Mouse (Mus musculus): Measurements from ENCODE around the gene Dusp10. TPM values are rescaled to one million over a fixed set of nuclear protein-coding genes. Genes with fewer than 3 reads are reported as not detected.

The Dusp10 gene
- 26.4 and 30.0 TPM in 2 replicates for polyA plus RNA-seq (2012; ENCODE audit: insufficient read depth, insufficient read length, missing spikeins)

- no peak within 1 kb of the TSS for H3K27ac ChIP-seq (replicated peaks; ENCODE audit: low read depth, low read length)
These were observed at the start of gene Dusp10 for GRCm38 (mm10) chr1:184013106-184013505. TSS of gene Dusp10 (plus strand) at chr1:184013302.

DNA sequence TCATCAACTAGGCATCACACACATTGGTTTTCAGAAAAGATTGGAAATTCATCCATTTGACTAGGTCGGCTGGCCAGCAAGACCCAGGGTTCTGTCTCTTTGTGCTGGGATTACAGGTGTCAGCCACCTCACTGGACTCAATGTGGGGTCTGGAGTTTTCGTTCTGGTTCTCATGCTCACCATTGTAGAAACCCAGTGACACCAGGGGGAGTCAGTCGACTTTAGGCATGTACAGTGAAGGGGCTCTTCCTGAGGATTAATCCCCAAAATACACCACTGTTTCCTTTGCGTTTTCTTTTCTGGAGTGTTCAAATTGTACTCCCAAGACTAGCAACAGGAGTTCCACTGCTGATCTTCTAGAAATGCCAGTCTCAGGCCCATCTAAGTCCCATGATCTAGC lies 47.8 kb upstream of the Dusp10 start:
- Histone ChIP-seq H3K27ac (replicated peaks; ENCODE audit: low read depth, low read length) (no peak overlapping the region), H3K4me1 (ENCODE audit: control insufficient read depth, insufficient read depth, insufficient read length, low read length) (no peaks in the 10 kb centered on the region), H3K4me3 (ENCODE audit: insufficient read depth, low read depth, low read length) (no peak overlapping the region)

More at GRCm38 (mm10) chr1:184013106-184013505, at the start of gene Dusp10:
- H3K4me3 ChIP-seq (ENCODE audit: insufficient read depth, low read depth, low read length) = no peak within 1 kb of the TSS
- no peaks in the 10 kb centered on the region for H3K4me1 ChIP-seq (ENCODE audit: control insufficient read depth, insufficient read depth, insufficient read length, low read length)

DNA sequence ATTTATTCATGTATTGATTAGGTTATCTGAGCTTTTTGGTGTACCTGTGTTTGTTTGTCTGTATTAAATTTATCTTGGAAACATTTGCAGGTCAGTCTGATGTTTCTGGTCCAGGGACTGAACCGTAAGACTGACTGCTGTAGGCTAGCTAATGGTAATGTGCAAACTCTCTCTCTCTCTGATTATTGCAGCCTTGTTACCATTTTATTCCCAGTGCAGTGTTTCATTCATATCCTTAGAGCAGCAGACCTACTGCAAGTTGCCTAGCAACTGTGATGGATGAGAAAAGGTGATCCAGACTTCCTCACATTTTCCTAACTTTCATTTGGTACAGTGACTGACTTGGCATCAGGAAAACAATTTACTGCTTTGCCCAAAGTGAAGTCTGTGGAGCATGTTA lies 43.8 kb upstream of the Dusp10 start:
- Histone ChIP-seq H3K27ac (replicated peaks; ENCODE audit: low read depth, low read length) (no peak overlapping the region), H3K4me3 (ENCODE audit: insufficient read depth, low read depth, low read length) (no peak overlapping the region), H3K4me1 (ENCODE audit: control insufficient read depth, insufficient read depth, insufficient read length, low read length) (no peaks in the 10 kb centered on the region)

DNA sequence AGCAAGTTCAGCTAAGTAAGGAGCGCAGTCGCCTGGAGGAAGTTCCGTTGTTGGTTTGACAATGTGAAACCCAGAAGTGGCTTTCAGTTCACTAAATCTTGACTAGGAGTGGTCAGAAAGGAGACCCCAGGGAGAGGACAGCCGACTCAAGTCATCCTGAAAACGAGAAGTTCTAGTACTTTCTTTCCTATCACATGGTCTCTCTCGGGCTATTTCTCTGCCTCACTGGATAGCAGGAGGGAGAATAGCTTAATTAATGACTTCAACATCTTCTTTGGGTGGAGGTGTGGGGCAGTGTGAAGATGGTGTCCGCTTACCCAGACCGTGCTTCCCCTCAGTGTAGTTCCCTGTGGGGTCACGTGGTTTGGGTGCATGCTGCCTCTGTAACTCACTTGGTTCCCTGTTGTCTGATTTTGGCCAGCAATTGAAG lies 33.3 kb upstream of the Dusp10 start:
- Histone ChIP-seq H3K4me1 (ENCODE audit: control insufficient read depth, insufficient read depth, insufficient read length, low read length) (peaks cover 4% of the 10 kb centered on the region; the same call in 1 of the 2 replicates), H3K27ac (replicated peaks; ENCODE audit: low read depth, low read length) (no peak overlapping the region; the same call in 1 of the 2 replicates), H3K4me3 (ENCODE audit: insufficient read depth, low read depth, low read length) (no peak overlapping the region)

GRCm38 (mm10) chr1:183982108-183982507 lies 31.0 kb upstream of the Dusp10 start:
- H3K4me1 ChIP-seq (ENCODE audit: control insufficient read depth, insufficient read depth, insufficient read length, low read length) = peaks cover 4% of the 10 kb centered on the region; the same call in 1 of the 2 replicates
- H3K4me3 ChIP-seq (ENCODE audit: insufficient read depth, low read depth, low read length) = no peak overlapping the region
- no peak overlapping the region for H3K27ac ChIP-seq (replicated peaks; ENCODE audit: low read depth, low read length)

DNA sequence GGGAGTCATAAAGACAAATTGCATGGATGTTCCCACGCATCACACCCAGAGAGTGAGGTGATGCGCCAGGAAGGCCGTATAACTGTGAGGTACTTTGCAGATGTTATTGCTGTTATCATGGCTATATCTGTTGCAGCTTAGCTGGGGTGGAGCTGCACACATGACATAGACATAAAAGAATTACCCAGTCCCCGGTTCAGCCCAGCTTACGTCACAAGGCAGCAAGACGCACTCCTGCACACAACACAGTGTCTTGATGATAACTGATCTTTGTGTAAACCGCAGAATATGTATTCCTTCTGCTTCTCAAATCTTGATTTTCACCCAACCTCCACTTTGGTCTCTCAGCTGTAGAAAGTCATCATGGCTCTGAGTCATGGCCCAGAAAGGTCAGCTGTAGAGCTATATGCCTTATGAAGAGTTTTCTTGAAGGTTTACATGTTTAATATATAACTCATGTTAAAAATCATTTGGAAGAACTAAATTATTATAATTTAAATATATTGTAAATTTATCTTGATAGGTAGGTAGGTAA lies 25.3 kb upstream of the Dusp10 start:
- Histone ChIP-seq H3K27ac (replicated peaks; ENCODE audit: low read depth, low read length) (no peak overlapping the region), H3K4me1 (ENCODE audit: control insufficient read depth, insufficient read depth, insufficient read length, low read length) (0 out of 2 replicates have a peak, but pooled peaks cover 2% of the 10 kb centered on the region), H3K4me3 (ENCODE audit: insufficient read depth, low read depth, low read length) (no peak overlapping the region)

GRCm38 (mm10) chr1:183991921-183992320 lies 21.2 kb upstream of the Dusp10 start:
- H3K4me3 ChIP-seq (ENCODE audit: insufficient read depth, low read depth, low read length) = no peak overlapping the region
- H3K27ac ChIP-seq (replicated peaks; ENCODE audit: low read depth, low read length) = no peak overlapping the region
- H3K4me1 ChIP-seq (ENCODE audit: control insufficient read depth, insufficient read depth, insufficient read length, low read length) = peaks cover 7% of the 10 kb centered on the region; the same call in 1 of the 2 replicates

DNA sequence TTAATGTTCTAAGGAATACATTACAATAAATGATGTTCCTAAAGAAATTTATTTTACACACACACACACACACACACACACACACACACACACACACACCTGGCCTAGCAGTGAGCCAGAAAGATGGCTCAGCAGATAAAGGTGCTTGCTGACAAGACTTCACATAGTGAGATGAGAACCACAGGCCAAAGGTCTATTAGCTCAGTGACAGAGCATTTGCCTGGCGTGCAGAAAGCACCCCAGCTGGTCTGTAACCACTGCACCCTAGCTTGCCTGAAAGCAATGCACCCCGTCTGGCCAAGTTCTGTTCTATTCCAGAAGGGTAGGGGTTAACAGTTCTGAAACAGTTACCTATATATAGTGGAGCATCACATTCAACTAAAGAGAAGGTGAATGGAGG lies 15.9 kb upstream of the Dusp10 start:
- H3K27ac ChIP-seq (replicated peaks; ENCODE audit: low read depth, low read length) = no peak overlapping the region
- no peak overlapping the region for H3K4me3 ChIP-seq (ENCODE audit: insufficient read depth, low read depth, low read length)
- H3K4me1 ChIP-seq (ENCODE audit: control insufficient read depth, insufficient read depth, insufficient read length, low read length) = peaks cover 7% of the 10 kb centered on the region; the same call in 1 of the 2 replicates

DNA sequence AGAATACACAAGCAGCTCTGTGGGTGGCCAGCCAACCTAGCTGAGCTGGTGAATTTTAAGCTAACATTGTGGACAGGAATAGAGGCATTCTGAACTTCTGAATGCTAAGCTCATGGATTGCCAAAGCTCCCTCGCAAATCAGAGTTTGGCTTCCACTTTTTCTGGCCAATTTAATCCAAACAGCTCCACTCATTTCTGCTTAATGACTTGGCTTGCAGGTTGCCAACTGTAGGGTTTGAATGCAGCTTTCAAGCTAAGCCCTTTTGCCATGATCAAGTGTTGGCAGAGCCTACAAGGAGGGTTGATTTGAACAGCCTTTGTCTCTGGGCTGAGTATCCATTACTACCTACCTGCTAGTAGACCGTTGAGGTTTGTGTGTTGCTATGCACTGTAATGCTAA lies 10.6 kb upstream of the Dusp10 start:
- Histone ChIP-seq H3K4me1 (ENCODE audit: control insufficient read depth, insufficient read depth, insufficient read length, low read length) (peaks cover 3% of the 10 kb centered on the region), H3K27ac (replicated peaks; ENCODE audit: low read depth, low read length) (peak overlapping the region; percentile 26; the same call in 1 of the 2 replicates), H3K4me3 (ENCODE audit: insufficient read depth, low read depth, low read length) (no peak overlapping the region)

DNA sequence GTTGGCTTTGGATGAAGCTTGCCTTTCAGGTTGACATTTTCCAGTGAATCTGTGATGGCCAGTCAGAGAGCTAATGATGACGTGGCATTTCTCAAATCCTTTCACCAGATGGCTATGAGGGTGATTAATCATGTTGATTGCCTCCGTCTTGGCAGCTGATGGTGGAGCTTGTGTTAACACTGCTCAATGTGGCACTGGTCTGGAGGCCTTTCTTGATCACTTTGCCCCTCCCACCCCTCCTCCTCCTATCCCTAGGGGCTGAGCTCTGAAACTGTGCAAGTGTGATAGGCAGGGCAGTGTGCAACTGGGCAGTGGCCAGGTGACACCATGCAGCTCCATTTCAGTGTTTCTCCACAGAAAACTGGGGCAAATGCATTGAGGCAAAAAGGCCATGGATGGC lies 8.8 kb upstream of the Dusp10 start:
- Histone ChIP-seq H3K4me1 (ENCODE audit: control insufficient read depth, insufficient read depth, insufficient read length, low read length) (peaks cover 3% of the 10 kb centered on the region), H3K4me3 (ENCODE audit: insufficient read depth, low read depth, low read length) (no peak overlapping the region), H3K27ac (replicated peaks; ENCODE audit: low read depth, low read length) (peak overlapping the region; percentile 94)

DNA sequence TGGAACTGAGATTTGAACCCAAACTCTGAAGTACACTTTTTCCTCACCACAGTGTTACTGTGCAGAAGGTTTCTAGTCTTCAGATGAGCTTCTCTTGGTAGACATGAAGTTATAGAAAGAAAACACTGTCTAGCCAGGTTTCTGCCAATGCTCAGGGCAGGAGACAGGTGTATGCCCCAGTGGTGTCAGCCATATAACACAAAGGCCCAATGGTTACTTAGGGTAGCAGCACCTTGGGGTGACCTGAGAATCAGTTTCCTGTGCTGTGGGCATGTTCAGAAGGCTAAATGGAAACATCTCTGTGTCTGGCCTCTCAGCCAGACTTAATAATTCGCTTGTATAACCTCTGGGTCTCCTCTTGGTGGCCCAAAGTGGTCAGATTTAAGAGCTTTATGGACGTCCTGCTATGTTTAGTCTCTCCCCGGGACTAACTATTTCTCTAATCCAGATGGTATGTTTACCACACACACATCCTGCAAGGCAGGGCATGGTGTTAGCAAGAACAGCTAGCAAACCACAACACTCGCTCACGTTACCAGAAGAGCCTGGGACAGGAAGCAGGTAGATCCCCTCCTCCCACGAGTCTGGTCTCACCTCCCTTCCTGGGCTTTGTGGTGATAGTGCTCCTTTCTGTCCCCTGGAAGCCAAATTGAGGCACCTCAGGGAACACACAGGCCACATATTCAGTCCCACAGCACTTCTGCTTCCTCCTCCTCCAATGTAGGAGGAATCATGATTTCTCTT lies 7.6 kb upstream of the Dusp10 start:
- peak overlapping the region; percentile 94 for H3K27ac ChIP-seq (replicated peaks; ENCODE audit: low read depth, low read length)
- H3K4me3 ChIP-seq (ENCODE audit: insufficient read depth, low read depth, low read length) = no peak overlapping the region
- peaks cover 3% of the 10 kb centered on the region for H3K4me1 ChIP-seq (ENCODE audit: control insufficient read depth, insufficient read depth, insufficient read length, low read length)

- Histone ChIP-seq H3K4me3 (ENCODE audit: insufficient read depth, low read depth, low read length) (no peak overlapping the region), H3K4me1 (ENCODE audit: control insufficient read depth, insufficient read depth, insufficient read length, low read length) (peaks cover 3% of the 10 kb centered on the region), H3K27ac (replicated peaks; ENCODE audit: low read depth, low read length) (peak overlapping the region; percentile 94)
These were observed 7.0 kb upstream of the Dusp10 start for GRCm38 (mm10) chr1:184006086-184006485.

GRCm38 (mm10) chr1:184011311-184011710 lies 1.8 kb upstream of the Dusp10 start:
- Histone ChIP-seq H3K4me3 (ENCODE audit: insufficient read depth, low read depth, low read length) (no peak overlapping the region), H3K4me1 (ENCODE audit: control insufficient read depth, insufficient read depth, insufficient read length, low read length) (0 out of 2 replicates have a peak, but pooled peaks cover 3% of the 10 kb centered on the region), H3K27ac (replicated peaks; ENCODE audit: low read depth, low read length) (no peak overlapping the region)

- Histone ChIP-seq H3K4me3 (ENCODE audit: insufficient read depth, low read depth, low read length) (no peak overlapping the region), H3K27ac (replicated peaks; ENCODE audit: low read depth, low read length) (no peak overlapping the region), H3K4me1 (ENCODE audit: control insufficient read depth, insufficient read depth, insufficient read length, low read length) (no peaks in the 10 kb centered on the region)
These were observed 989 bp downstream of the Dusp10 start for GRCm38 (mm10) chr1:184014091-184014490.

- H3K27ac ChIP-seq (replicated peaks; ENCODE audit: low read depth, low read length) = no peak overlapping the region
- H3K4me3 ChIP-seq (ENCODE audit: insufficient read depth, low read depth, low read length) = no peak overlapping the region
- H3K4me1 ChIP-seq (ENCODE audit: control insufficient read depth, insufficient read depth, insufficient read length, low read length) = no peaks in the 10 kb centered on the region
These were observed 3.1 kb downstream of the Dusp10 start for GRCm38 (mm10) chr1:184015995-184016730.
